ENCODE assay signal across 22 mouse cellular contexts in genomic region chr3:40505451-40506014, GRCm38 (mm10). TPM values are rescaled to one million over a fixed set of nuclear protein-coding genes. Genes with fewer than 3 reads are reported as not detected.
DNase-seq lines count a peak whose midpoint lies in the region; ATAC-seq lines count a peak whose summit lies in the region.
"Had no signal": no experiment of that assay in that cellular context is flagged by ENCODE, and none has a peak within 500 bp of the region (broad histone marks: within the 10 kb centered on the region; RNA-seq: fewer than 3 reads in every experiment).

No protein-coding gene starts in this region.

- no peak overlapping the region for H3K4me3 ChIP-seq in embryonic facial prominence, embryonic 13.5 days
- H3K4me3 ChIP-seq in embryonic facial prominence, embryonic 10.5 days: no peak overlapping the region
- H3K4me3 ChIP-seq in lung, embryonic 15.5 days: no peak overlapping the region
- no peak overlapping the region for H3K4me3 ChIP-seq in limb, embryonic 15.5 days
- H3K4me3 ChIP-seq: embryonic facial prominence, embryonic 15.5 days; erythroblast, embryonic 14.5 days; forebrain, embryonic 10.5 days; forebrain, embryonic 15.5 days; heart, embryonic 12.5 days; hindbrain, embryonic 10.5 days had no signal

- H3K27me3 ChIP-seq in embryonic facial prominence, embryonic 13.5 days: no peaks in the 10 kb centered on the region
- no peaks in the 10 kb centered on the region for H3K27me3 ChIP-seq in embryonic facial prominence, embryonic 10.5 days (replicated peaks; ENCODE audit: low read depth, poor library complexity, severe bottlenecking)
- H3K27me3 ChIP-seq in lung, embryonic 15.5 days: no peaks in the 10 kb centered on the region
- H3K27me3 ChIP-seq in limb, embryonic 15.5 days: no peaks in the 10 kb centered on the region
- H3K27me3 ChIP-seq: embryonic facial prominence, embryonic 15.5 days; forebrain, embryonic 15.5 days; heart, embryonic 12.5 days had no signal

- no peak overlapping the region for H3K4me2 ChIP-seq in embryonic facial prominence, embryonic 13.5 days
- H3K4me2 ChIP-seq in lung, embryonic 15.5 days: no peak overlapping the region
- H3K4me2 ChIP-seq in limb, embryonic 15.5 days: no peak overlapping the region
- H3K4me2 ChIP-seq: embryonic facial prominence, embryonic 15.5 days; forebrain, embryonic 15.5 days; heart, embryonic 12.5 days; hindbrain, embryonic 14.5 days had no signal

- no peak overlapping the region for H3K9ac ChIP-seq in embryonic facial prominence, embryonic 13.5 days
- H3K9ac ChIP-seq in lung, embryonic 15.5 days: no peak overlapping the region
- no peak overlapping the region for H3K9ac ChIP-seq in limb, embryonic 15.5 days
- H3K9ac ChIP-seq: embryonic facial prominence, embryonic 15.5 days; forebrain, embryonic 15.5 days; heart, embryonic 12.5 days; hindbrain, embryonic 14.5 days had no signal

- H3K4me1 ChIP-seq in embryonic facial prominence, embryonic 13.5 days: 0 out of 2 replicates have a peak, but pooled peaks cover 3% of the 10 kb centered on the region
- H3K4me1 ChIP-seq in embryonic facial prominence, embryonic 10.5 days: no peaks in the 10 kb centered on the region
- no peaks in the 10 kb centered on the region for H3K4me1 ChIP-seq in lung, embryonic 15.5 days
- H3K4me1 ChIP-seq in limb, embryonic 15.5 days: peaks cover 11% of the 10 kb centered on the region
- H3K4me1 ChIP-seq: embryonic facial prominence, embryonic 15.5 days; forebrain, embryonic 10.5 days; forebrain, embryonic 15.5 days; heart, embryonic 12.5 days; hindbrain, embryonic 10.5 days had no signal

- WGBS in embryonic facial prominence, embryonic 13.5 days: 72% methylated on average over 14 of the region's 14 CpGs
- WGBS in embryonic facial prominence, embryonic 10.5 days: 94% methylated on average over 14 of the region's 14 CpGs
- 68% methylated on average over 14 of the region's 14 CpGs for WGBS in lung, embryonic 15.5 days
- 48% methylated on average over 14 of the region's 14 CpGs for WGBS in limb, embryonic 15.5 days

- H3K36me3 ChIP-seq in embryonic facial prominence, embryonic 13.5 days: no peaks in the 10 kb centered on the region
- H3K36me3 ChIP-seq in embryonic facial prominence, embryonic 10.5 days (replicated peaks): no peaks in the 10 kb centered on the region
- H3K36me3 ChIP-seq in lung, embryonic 15.5 days: no peaks in the 10 kb centered on the region
- H3K36me3 ChIP-seq in limb, embryonic 15.5 days: no peaks in the 10 kb centered on the region
- H3K36me3 ChIP-seq: embryonic facial prominence, embryonic 15.5 days; forebrain, embryonic 10.5 days; forebrain, embryonic 15.5 days; G1E; heart, embryonic 12.5 days; hindbrain, embryonic 10.5 days had no signal

- DNase-seq in embryonic facial prominence, embryonic 10.5 days (ENCODE audit: low spot score): no peak
- DNase-seq in lung, postnatal 4 days: no peak
- DNase-seq in cerebellum, postnatal 4 days (ENCODE audit: low spot score in 2 of 2): no peak
- no peak for DNase-seq in cerebellum, adult 11-12 months
- DNase-seq: adrenal gland, adult 8-10 months; adrenal gland, postnatal 36 days; B cell, adult 2 months; cerebellum, adult 8-10 months; cerebellum, postnatal 14 days; gastrocnemius, postnatal 10 days had no signal

- ATAC-seq in embryonic facial prominence, embryonic 13.5 days (ENCODE audit: insufficient number of reproducible peaks, insufficient read depth, low FRiP score, low TSS enrichment, low read depth): no peak
- peak; percentile 35; the same call in 1 of the 2 replicates for ATAC-seq in lung, embryonic 15.5 days (ENCODE audit: borderline replicate concordance, extremely low read depth, low FRiP score, low TSS enrichment)
- ATAC-seq in limb, embryonic 15.5 days (ENCODE audit: insufficient number of reproducible peaks, low FRiP score, low TSS enrichment, low read depth): peak; percentile 67
- ATAC-seq: CD4-positive, CD25-positive, alpha-beta regulatory T cell, adult 4 months; forebrain, embryonic 15.5 days had no signal

- H3K9me3 ChIP-seq in embryonic facial prominence, embryonic 13.5 days: no peaks in the 10 kb centered on the region
- no peaks in the 10 kb centered on the region for H3K9me3 ChIP-seq in embryonic facial prominence, embryonic 10.5 days
- H3K9me3 ChIP-seq in lung, embryonic 15.5 days: no peaks in the 10 kb centered on the region
- H3K9me3 ChIP-seq in limb, embryonic 15.5 days: no peaks in the 10 kb centered on the region
- H3K9me3 ChIP-seq: embryonic facial prominence, embryonic 15.5 days; forebrain, embryonic 10.5 days; forebrain, embryonic 15.5 days; G1E; hindbrain, embryonic 10.5 days had no signal

- 0 out of 2 replicates have a peak overlapping the region, but pooled peaks have one; percentile 44 for H3K27ac ChIP-seq in embryonic facial prominence, embryonic 13.5 days
- H3K27ac ChIP-seq in embryonic facial prominence, embryonic 10.5 days (replicated peaks): no peak overlapping the region
- H3K27ac ChIP-seq in lung, embryonic 15.5 days: no peak overlapping the region
- H3K27ac ChIP-seq in limb, embryonic 15.5 days: peak overlapping the region; percentile 74
- H3K27ac ChIP-seq: embryonic facial prominence, embryonic 15.5 days; forebrain, embryonic 10.5 days; forebrain, embryonic 15.5 days; hindbrain, embryonic 10.5 days; hindbrain, embryonic 14.5 days had no signal

RNA-seq across cellular contexts. Expression of gene Intu, which starts 25.6 kb away (rescaled TPM):
- polyA plus RNA-seq in embryonic facial prominence, embryonic 13.5 days (2015; fragmentation: Nextera tagmentation; extraction: Ambion mirVana): 3.7 and 3.9 TPM in 2 replicates
- 6.0 and 6.3 TPM in 2 replicates for polyA plus RNA-seq in embryonic facial prominence, embryonic 10.5 days (2016; fragmentation: Nextera tagmentation; extraction: Ambion mirVana)
- polyA plus RNA-seq in lung, embryonic 15.5 days (2015; fragmentation: Nextera tagmentation; extraction: Ambion mirVana): 2.4 TPM in 2 replicates
- 2.3 TPM in 2 replicates for polyA plus RNA-seq in limb, embryonic 15.5 days (2015; fragmentation: Nextera tagmentation; extraction: Ambion mirVana)

Comparison
In these comparisons a context has a peak if more than half of its experiments do, and no peak if none do; other contexts are left out.
1. H3K27ac ChIP-seq: peak in embryonic facial prominence, embryonic 13.5 days (single experiment) and limb, embryonic 15.5 days (single experiment); none in embryonic facial prominence, embryonic 10.5 days (single experiment) and lung, embryonic 15.5 days (single experiment).